In the genomic region with DNA sequence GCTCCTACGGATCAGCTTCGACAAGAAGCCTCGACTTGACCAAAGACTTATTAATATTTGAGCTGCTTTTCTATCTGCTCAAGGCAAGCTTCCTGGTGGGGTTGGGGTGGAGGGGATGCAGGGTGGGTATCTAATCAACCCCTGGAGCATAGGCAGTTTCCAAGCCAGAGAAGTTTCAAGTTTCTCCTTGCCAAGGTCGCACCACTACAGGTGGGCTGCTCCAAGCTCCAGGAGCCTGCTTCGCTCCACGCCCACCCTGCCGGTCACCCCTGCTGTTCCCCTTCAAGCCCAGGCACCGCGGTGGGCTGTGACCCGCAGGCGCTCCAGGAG, we compare ENCODE assay signal across 8 mouse cellular contexts. TPM values are rescaled to one million over a fixed set of nuclear protein-coding genes. Genes with fewer than 3 reads are reported as not detected.
DNase-seq lines count a peak whose midpoint lies in the region; ATAC-seq and TF ChIP-seq lines count a peak whose summit lies in the region.

No protein-coding gene starts in this region.

- peaks cover 4% of the 10 kb centered on the region for H3K27me3 ChIP-seq in spleen, adult 2 months (ENCODE audit: control insufficient read depth, insufficient read depth, low read length)
- peaks cover 69% of the 10 kb centered on the region for H3K27me3 ChIP-seq in limb, embryonic 13.5 days
- peaks cover 35% of the 10 kb centered on the region for H3K27me3 ChIP-seq in stomach, embryonic 15.5 days (replicated peaks)

- peak overlapping the region; percentile 67 for H3K9ac ChIP-seq in limb, embryonic 13.5 days
- peak overlapping the region; percentile 50; the same call in 1 of the 2 replicates for H3K9ac ChIP-seq in stomach, embryonic 15.5 days

- WGBS in spleen, adult 2 months = 3% methylated on average over 11 of the region's 11 CpGs
- WGBS in limb, embryonic 13.5 days = 1% methylated on average over 11 of the region's 11 CpGs
- WGBS in stomach, embryonic 15.5 days = under 1% methylated on average over 11 of the region's 11 CpGs

- peaks cover 7% of the 10 kb centered on the region; the same call in 1 of the 2 replicates for H3K4me1 ChIP-seq in spleen, adult 2 months (ENCODE audit: control insufficient read depth, insufficient read depth, insufficient read length)
- H3K4me1 ChIP-seq in limb, embryonic 13.5 days = peaks cover 8% of the 10 kb centered on the region; the same call in 1 of the 2 replicates
- H3K4me1 ChIP-seq in stomach, embryonic 15.5 days = peaks cover 5% of the 10 kb centered on the region; the same call in 1 of the 2 replicates

- no peak for TF ChIP-seq POLR2A in spleen, adult 2 months (IDR thresholded peaks at IDR 0.05; ENCODE audit: low read depth, low read length)

- DNase-seq in embryo, embryonic 10.5 days (ENCODE audit: low spot score) = peak; percentile 20
- DNase-seq in embryo, embryonic 9.5 days (ENCODE audit: extremely low spot score) = no peak
- no peak for DNase-seq in spleen, adult 2 months (ENCODE audit: low read depth in 1 of 2, low spot score in 2 of 2)
- no peak for DNase-seq in spleen, adult 12 weeks (ENCODE audit: low spot score)
- DNase-seq in cerebellum, postnatal 25 days = no peak
- DNase-seq in cerebellum, postnatal 10 days = no peak

- no peaks in the 10 kb centered on the region for H3K36me3 ChIP-seq in spleen, adult 2 months (ENCODE audit: control insufficient read depth, insufficient read depth, low read length)
- no peaks in the 10 kb centered on the region for H3K36me3 ChIP-seq in limb, embryonic 13.5 days
- no peaks in the 10 kb centered on the region for H3K36me3 ChIP-seq in stomach, embryonic 15.5 days

- no peaks in the 10 kb centered on the region for H3K9me3 ChIP-seq in limb, embryonic 13.5 days
- no peaks in the 10 kb centered on the region for H3K9me3 ChIP-seq in stomach, embryonic 15.5 days

- peak overlapping the region; percentile 35; the same call in 1 of the 2 replicates for H3K27ac ChIP-seq in spleen, adult 2 months (ENCODE audit: insufficient read depth, low read length)
- no peak overlapping the region for H3K27ac ChIP-seq in limb, embryonic 13.5 days
- H3K27ac ChIP-seq in stomach, embryonic 15.5 days = no peak overlapping the region

- TF ChIP-seq CTCF in spleen, adult 2 months (IDR thresholded peaks at IDR 0.05; ENCODE audit: extremely low read depth, insufficient read depth, insufficient read length, insufficient replicate concordance) = no peak

- H3K4me3 ChIP-seq in spleen, adult 2 months (ENCODE audit: extremely low read depth, insufficient read depth, insufficient read length) = peak overlapping the region; percentile 83; the same call in 1 of the 2 replicates
- H3K4me3 ChIP-seq in limb, embryonic 13.5 days = peak overlapping the region; percentile 76
- H3K4me3 ChIP-seq in stomach, embryonic 15.5 days (replicated peaks) = peak overlapping the region; percentile 75

- no peak for ATAC-seq in limb, embryonic 13.5 days (ENCODE audit: low FRiP score, low read depth)
- no peak for ATAC-seq in stomach, embryonic 15.5 days (ENCODE audit: insufficient read depth, low FRiP score, low read depth)

- peak overlapping the region; percentile 100 for H3K4me2 ChIP-seq in limb, embryonic 13.5 days (replicated peaks)
- H3K4me2 ChIP-seq in stomach, embryonic 15.5 days = peak overlapping the region; percentile 100

RNA-seq across cellular contexts. Expression of a gene that starts 0.3 kb away (rescaled TPM):
- polyA plus RNA-seq in spleen, adult 2 months (2012; rRNA removed) = 4.1 and 5.8 TPM in 2 replicates
- polyA plus RNA-seq in limb, embryonic 13.5 days (2015; fragmentation: Nextera tagmentation; extraction: Ambion mirVana) = 6.9 and 7.1 TPM in 2 replicates
- 18.0 and 19.9 TPM in 2 replicates for polyA plus RNA-seq in stomach, embryonic 15.5 days (2015; fragmentation: Nextera tagmentation; extraction: Ambion mirVana)
